Mouse (Mus musculus) kidney, embryonic 14.5 days (tissue): ENCODE measurements around the gene Wfdc5. TPM values are rescaled to one million over a fixed set of nuclear protein-coding genes. Genes with fewer than 3 reads are reported as not detected.
A peak's percentile ranks its signal among the peaks of the same experiment; 100 is the strongest.

Experiments
- ATAC-seq: fragments of 200-750 bp; cut with Nextera tagmentation; 2 replicates; pipeline ENCODE4 v1.8.0; 2017; ENCODE audit warnings: moderate number of reproducible peaks, mild to moderate bottlenecking, moderate TSS enrichment, moderate library complexity; ENCODE audit not compliant: low FRiP score, low TSS enrichment
- H3K27ac ChIP-seq: fragments of 300-500 bp; sonication (generic); 2 replicates; pipeline ENCODE4 v1.5.1; 2014; ENCODE audit warnings: low read depth, mild to moderate bottlenecking, low read length, moderate library complexity, mixed read lengths
- H3K27me3 ChIP-seq: fragments of 300-500 bp; sonication (generic); 2 replicates; pipeline ENCODE4 v1.6.1; 2014; ENCODE audit warnings: mild to moderate bottlenecking, low read length; ENCODE audit not compliant: control insufficient read depth, insufficient read depth
- H3K36me3 ChIP-seq: fragments of 300-500 bp; sonication (generic); 2 replicates; pipeline ENCODE4 v1.6.1; 2014; ENCODE audit warnings: low read length, mixed read lengths; ENCODE audit not compliant: control insufficient read depth, insufficient read depth
- H3K4me1 ChIP-seq: fragments of 300-500 bp; sonication (generic); 2 replicates; pipeline ENCODE4 v1.6.1; 2014; ENCODE audit warnings: low read length, mixed read lengths; ENCODE audit not compliant: control insufficient read depth, insufficient read depth
- H3K4me2 ChIP-seq: fragments of 300-500 bp; sonication (generic); replicated peaks from 2 replicates; pipeline ENCODE4 v1.6.1; 2014; ENCODE audit warnings: low read depth, mild to moderate bottlenecking, low read length
- H3K4me3 ChIP-seq: fragments of 300-500 bp; sonication (generic); 2 replicates; pipeline ENCODE4 v1.5.1; 2014; ENCODE audit warnings: mild to moderate bottlenecking, low read length
- H3K9ac ChIP-seq: fragments of 300-500 bp; sonication (generic); 2 replicates; pipeline ENCODE4 v1.6.1; 2014; ENCODE audit warnings: low read depth, mild to moderate bottlenecking, low read length, moderate library complexity
- H3K9me3 ChIP-seq: fragments of 300-500 bp; sonication (generic); 2 replicates; pipeline ENCODE4 v1.6.1; 2016; ENCODE audit warnings: low read length; ENCODE audit not compliant: control insufficient read depth
- WGBS: fragments of 180-500 bp; shearing (Covaris S2); extraction: QIAGEN DNeasy Blood & Tissue Kit; methylation state at CpG from one replicate; pipeline ENCODE4 v1.1.7; 2014; 5-methylcytosine and 5-hydroxymethylcytosine counted together
- polyA plus RNA-seq: library from polyadenylated mRNA; unstranded; fragments of >200 nt; fragmentation: Nextera tagmentation; extraction: Ambion mirVana; gene quantifications from 2 replicates; pipeline ENCODE4 v1.2.1, GENCODE M21; 2014

Gene Wfdc5
- polyA plus RNA-seq, 1 experiment from 2014 or later, result not detected

DNA sequence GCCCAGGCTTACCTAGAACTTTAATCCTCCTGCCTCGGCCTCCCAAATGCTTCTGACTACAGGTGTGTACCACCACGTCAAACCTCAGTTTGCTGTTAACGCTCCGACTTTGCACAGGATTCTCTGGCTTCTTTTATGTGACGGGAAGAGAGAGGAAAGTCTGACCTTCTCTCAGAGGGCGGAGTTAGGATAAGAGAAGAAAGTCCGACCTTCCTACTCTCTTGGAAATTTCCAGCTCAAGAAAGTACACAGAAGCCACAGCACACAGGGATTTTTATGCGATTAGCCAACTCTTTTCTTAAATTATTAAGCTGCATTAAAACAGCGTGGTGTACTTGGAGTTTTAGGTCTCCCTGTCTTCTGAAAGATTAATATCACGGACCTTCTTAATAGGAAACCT is 38.0 kb downstream of the Wfdc5 start:
- no peak overlapping the region for H3K27ac ChIP-seq
- no peaks in the 10 kb centered on the region; the same call in 1 of the 2 replicates for H3K36me3 ChIP-seq
- whole genome bisulfite sequencing, result 70% methylated on average over 10 of the region's 10 CpGs
- no peaks in the 10 kb centered on the region for H3K9me3 ChIP-seq
- no peak overlapping the region for H3K4me2 ChIP-seq
- no peak overlapping the region for H3K9ac ChIP-seq
- no peaks in the 10 kb centered on the region for H3K27me3 ChIP-seq
- ATAC-seq, result no peak
- H3K4me1 ChIP-seq, result no peaks in the 10 kb centered on the region
- no peak overlapping the region for H3K4me3 ChIP-seq

DNA sequence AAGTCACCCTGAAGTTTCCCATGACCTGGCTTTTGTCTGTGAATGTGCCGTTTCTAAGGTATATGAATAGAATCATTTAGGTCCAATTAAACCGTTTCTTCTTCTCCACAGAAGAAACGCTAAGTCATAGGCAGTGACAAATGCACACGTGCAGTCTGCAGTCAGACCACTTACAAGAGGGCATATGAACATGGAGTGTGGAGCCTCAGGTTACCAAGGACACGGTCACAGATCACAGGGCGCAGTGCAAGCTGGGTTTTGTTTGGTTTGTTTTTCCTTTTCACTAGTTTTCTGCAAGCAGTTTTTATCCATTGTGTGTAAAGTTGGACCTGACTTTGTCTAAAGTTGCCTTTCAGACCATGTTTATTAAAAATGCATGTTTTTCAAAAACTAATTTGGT is 38.5 kb downstream of the Wfdc5 start:
- peak; percentile 83 for ATAC-seq
- H3K4me3 ChIP-seq, result no peak overlapping the region
- no peaks in the 10 kb centered on the region for H3K9me3 ChIP-seq
- H3K9ac ChIP-seq, result no peak overlapping the region
- no peak overlapping the region for H3K27ac ChIP-seq
- H3K4me2 ChIP-seq, result no peak overlapping the region
- WGBS, result 43% methylated on average over 6 of the region's 6 CpGs
- H3K27me3 ChIP-seq, result no peaks in the 10 kb centered on the region
- H3K4me1 ChIP-seq, result no peaks in the 10 kb centered on the region
- H3K36me3 ChIP-seq, result no peaks in the 10 kb centered on the region; the same call in 1 of the 2 replicates

- Histone ChIP-seq H3K4me1 (peaks cover 14% of the 10 kb centered on the region; the same call in 1 of the 2 replicates), H3K4me3 (no peak overlapping the region), H3K4me2 (no peak overlapping the region), H3K36me3 (no peaks in the 10 kb centered on the region; the same call in 1 of the 2 replicates), H3K9me3 (no peaks in the 10 kb centered on the region), H3K27ac (no peak overlapping the region), H3K9ac (no peak overlapping the region), H3K27me3 (no peaks in the 10 kb centered on the region)
- ATAC-seq, result no peak
- 75% methylated on average over 10 of the region's 10 CpGs for WGBS
These were observed 40.5 kb downstream of the Wfdc5 start for GRCm38 (mm10) chr2:164142021-164142420.

GRCm38 (mm10) chr2:164137754-164138153 is 44.8 kb downstream of the Wfdc5 start:
- no peak for ATAC-seq
- Histone ChIP-seq H3K4me3 (no peak overlapping the region), H3K27ac (no peak overlapping the region), H3K4me2 (no peak overlapping the region), H3K27me3 (no peaks in the 10 kb centered on the region), H3K9me3 (no peaks in the 10 kb centered on the region), H3K36me3 (no peaks in the 10 kb centered on the region; the same call in 1 of the 2 replicates), H3K4me1 (peaks cover 17% of the 10 kb centered on the region; the same call in 1 of the 2 replicates), H3K9ac (no peak overlapping the region)
- WGBS, result 64% methylated on average over 6 of the region's 6 CpGs

- ATAC-seq, result peak; percentile 32; the same call in 1 of the 2 replicates
- H3K4me2 ChIP-seq, result no peak overlapping the region
- no peak overlapping the region for H3K9ac ChIP-seq
- H3K4me3 ChIP-seq, result no peak overlapping the region
- peaks cover 3% of the 10 kb centered on the region; the same call in 1 of the 2 replicates for H3K36me3 ChIP-seq
- H3K27me3 ChIP-seq, result no peaks in the 10 kb centered on the region
- H3K9me3 ChIP-seq, result no peaks in the 10 kb centered on the region
- H3K27ac ChIP-seq, result no peak overlapping the region
- H3K4me1 ChIP-seq, result peaks cover 17% of the 10 kb centered on the region; the same call in 1 of the 2 replicates
- 36% methylated on average over 2 of the region's 2 CpGs for WGBS
These were observed 46.1 kb downstream of the Wfdc5 start for GRCm38 (mm10) chr2:164136393-164136792.

DNA sequence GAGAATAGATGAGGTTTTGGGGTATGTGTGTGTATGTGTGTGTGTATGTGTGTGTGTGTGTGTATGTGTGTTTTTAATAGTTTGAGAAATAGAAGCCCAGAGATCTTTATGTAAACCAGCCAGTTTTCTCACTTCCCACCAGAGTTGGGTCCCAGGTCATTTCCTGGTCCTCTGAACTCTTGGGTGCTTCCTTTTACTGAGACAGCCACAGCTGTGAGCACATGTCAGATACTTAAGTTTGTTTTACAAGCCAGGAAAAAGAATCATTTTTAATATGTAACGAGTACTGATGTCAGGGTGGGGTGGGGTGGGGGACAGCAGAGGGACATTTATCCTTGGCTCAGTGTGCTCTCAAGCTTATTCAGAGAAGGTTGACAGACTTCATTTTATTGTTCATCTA is 47.2 kb downstream of the Wfdc5 start:
- Histone ChIP-seq H3K4me1 (peaks cover 17% of the 10 kb centered on the region; the same call in 1 of the 2 replicates), H3K27ac (no peak overlapping the region), H3K27me3 (no peaks in the 10 kb centered on the region), H3K9me3 (no peaks in the 10 kb centered on the region), H3K4me2 (no peak overlapping the region), H3K36me3 (peaks cover 3% of the 10 kb centered on the region; the same call in 1 of the 2 replicates), H3K9ac (no peak overlapping the region), H3K4me3 (no peak overlapping the region)
- 62% methylated on average over 1 of the region's 1 CpGs for WGBS
- ATAC-seq, result no peak

DNA sequence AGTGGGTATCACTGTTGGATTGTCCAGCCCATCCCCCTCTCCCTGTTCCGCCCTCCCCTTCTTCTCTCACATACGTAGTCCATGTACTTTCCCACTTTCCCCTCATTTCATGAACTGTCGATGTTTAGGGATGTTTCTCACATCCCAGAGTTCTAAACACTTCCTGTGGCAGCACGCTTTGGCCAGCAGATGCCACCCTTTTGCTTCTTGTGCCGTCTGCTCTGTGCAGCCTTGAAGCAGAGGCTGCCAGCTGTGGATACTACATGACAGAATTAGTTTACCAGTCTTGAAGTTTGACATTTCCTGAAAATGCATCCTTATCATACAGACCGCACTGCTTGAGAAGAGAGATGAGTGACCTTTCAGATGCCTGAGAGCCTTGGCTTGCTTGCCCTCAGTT is 48.0 kb downstream of the Wfdc5 start:
- Histone ChIP-seq H3K27me3 (no peaks in the 10 kb centered on the region), H3K4me1 (peaks cover 17% of the 10 kb centered on the region; the same call in 1 of the 2 replicates), H3K27ac (no peak overlapping the region), H3K9me3 (no peaks in the 10 kb centered on the region), H3K4me2 (no peak overlapping the region), H3K9ac (no peak overlapping the region), H3K36me3 (peaks cover 3% of the 10 kb centered on the region; the same call in 1 of the 2 replicates), H3K4me3 (no peak overlapping the region)
- no peak for ATAC-seq
- 78% methylated on average over 6 of the region's 6 CpGs for WGBS

DNA sequence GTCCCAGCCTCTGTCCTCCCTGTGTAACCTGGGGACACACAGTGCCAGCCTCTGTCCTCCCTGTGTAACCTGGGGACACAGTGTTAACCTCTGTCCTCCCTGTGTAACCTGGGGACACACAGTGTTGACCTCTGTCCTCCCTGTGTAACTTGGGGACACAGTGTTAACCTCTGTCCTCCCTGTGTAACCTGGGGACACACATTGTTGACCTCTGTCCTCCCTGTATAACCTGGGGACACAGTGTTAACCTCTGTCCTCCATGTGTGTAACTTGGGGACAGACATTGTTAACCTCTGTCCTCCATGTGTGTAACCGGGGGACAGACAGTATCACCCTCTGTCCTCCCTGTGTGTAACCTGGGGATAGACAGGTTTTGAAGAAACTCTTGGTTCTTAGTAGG is 51.0 kb downstream of the Wfdc5 start:
- Histone ChIP-seq H3K36me3 (peaks cover 3% of the 10 kb centered on the region; the same call in 1 of the 2 replicates), H3K27ac (no peak overlapping the region), H3K9me3 (no peaks in the 10 kb centered on the region), H3K4me3 (no peak overlapping the region), H3K27me3 (no peaks in the 10 kb centered on the region), H3K4me1 (no peaks in the 10 kb centered on the region), H3K9ac (no peak overlapping the region), H3K4me2 (no peak overlapping the region)
- ATAC-seq, result no peak
- 84% methylated on average over 1 of the region's 1 CpGs for WGBS

- H3K9ac ChIP-seq, result no peak overlapping the region
- H3K27ac ChIP-seq, result no peak overlapping the region
- no peak for ATAC-seq
- H3K27me3 ChIP-seq, result no peaks in the 10 kb centered on the region
- no peaks in the 10 kb centered on the region for H3K9me3 ChIP-seq
- H3K4me2 ChIP-seq, result no peak overlapping the region
- 82% methylated on average over 12 of the region's 12 CpGs for WGBS
- no peak overlapping the region for H3K4me3 ChIP-seq
- H3K4me1 ChIP-seq, result no peaks in the 10 kb centered on the region
- peaks cover 6% of the 10 kb centered on the region; the same call in 1 of the 2 replicates for H3K36me3 ChIP-seq
These were observed 53.7 kb downstream of the Wfdc5 start for GRCm38 (mm10) chr2:164128576-164129411.
